Mouse (Mus musculus): ENCODE measurements at regions not wholly inside any gene's neighbourhood (a gene's known extent, or its start where the extent isn't known, plus 50 kb on each side); places are given as distances from the start of the nearest gene placed in this dataset.

- DNase-seq (ENCODE audit: low spot score): no peak
- Histone ChIP-seq H3K9me3 (ENCODE audit: low read length) (no peaks in the 10 kb centered on the region), H3K27me3 (ENCODE audit: insufficient read depth, low read length) (no peaks in the 10 kb centered on the region), H3K9ac (replicated peaks; ENCODE audit: low read length) (no peak overlapping the region), H3K4me2 (ENCODE audit: low read depth, low read length) (no peak overlapping the region), H3K36me3 (ENCODE audit: insufficient read depth, low read length) (no peaks in the 10 kb centered on the region), H3K4me3 (ENCODE audit: low read length) (no peak overlapping the region), H3K4me1 (ENCODE audit: insufficient read depth, low read length) (no peaks in the 10 kb centered on the region), H3K27ac (no peak overlapping the region)
- WGBS: 89% methylated on average over 2 of the region's 2 CpGs
- no peak for TF ChIP-seq CTCF (IDR thresholded peaks at IDR 0.05; ENCODE audit: low read depth)
- no peak for ATAC-seq
Observed at GRCm38 (mm10) chr15:33780960-33781359, 576.7 kb downstream of the 9430069I07Rik start.

- no peaks in the 10 kb centered on the region for H3K4me1 ChIP-seq (ENCODE audit: insufficient read depth, low read length)
- 69% methylated on average over 6 of the region's 6 CpGs for WGBS
- H3K9me3 ChIP-seq (ENCODE audit: low read length): no peaks in the 10 kb centered on the region
- H3K9ac ChIP-seq (replicated peaks; ENCODE audit: low read length): no peak overlapping the region
- TF ChIP-seq CTCF (IDR thresholded peaks at IDR 0.05; ENCODE audit: low read depth): no peak
- H3K4me3 ChIP-seq (ENCODE audit: low read length): no peak overlapping the region
- H3K27ac ChIP-seq: no peak overlapping the region
- H3K27me3 ChIP-seq (ENCODE audit: insufficient read depth, low read length): no peaks in the 10 kb centered on the region
- peak; percentile 2 for DNase-seq (ENCODE audit: low spot score)
- H3K4me2 ChIP-seq (ENCODE audit: low read depth, low read length): no peak overlapping the region
- H3K36me3 ChIP-seq (ENCODE audit: insufficient read depth, low read length): no peaks in the 10 kb centered on the region
- ATAC-seq: no peak
Observed at GRCm38 (mm10) chr15:33759496-33759895, 598.2 kb downstream of the 9430069I07Rik start.

GRCm38 (mm10) chr15:33758771-33759170 is 598.9 kb downstream of the 9430069I07Rik start:
- Histone ChIP-seq H3K36me3 (ENCODE audit: insufficient read depth, low read length) (no peaks in the 10 kb centered on the region), H3K9ac (replicated peaks; ENCODE audit: low read length) (no peak overlapping the region), H3K4me1 (ENCODE audit: insufficient read depth, low read length) (no peaks in the 10 kb centered on the region), H3K27ac (no peak overlapping the region), H3K4me2 (ENCODE audit: low read depth, low read length) (no peak overlapping the region), H3K9me3 (ENCODE audit: low read length) (no peaks in the 10 kb centered on the region), H3K27me3 (ENCODE audit: insufficient read depth, low read length) (no peaks in the 10 kb centered on the region), H3K4me3 (ENCODE audit: low read length) (no peak overlapping the region)
- DNase-seq (ENCODE audit: low spot score): no peak
- no peak for ATAC-seq
- TF ChIP-seq CTCF (IDR thresholded peaks at IDR 0.05; ENCODE audit: low read depth): no peak
- 89% methylated on average over 1 of the region's 1 CpGs for WGBS

All from hindbrain, postnatal 0 days (tissue).